8 mouse cellular contexts compared by ENCODE assay signal in the genomic region with DNA sequence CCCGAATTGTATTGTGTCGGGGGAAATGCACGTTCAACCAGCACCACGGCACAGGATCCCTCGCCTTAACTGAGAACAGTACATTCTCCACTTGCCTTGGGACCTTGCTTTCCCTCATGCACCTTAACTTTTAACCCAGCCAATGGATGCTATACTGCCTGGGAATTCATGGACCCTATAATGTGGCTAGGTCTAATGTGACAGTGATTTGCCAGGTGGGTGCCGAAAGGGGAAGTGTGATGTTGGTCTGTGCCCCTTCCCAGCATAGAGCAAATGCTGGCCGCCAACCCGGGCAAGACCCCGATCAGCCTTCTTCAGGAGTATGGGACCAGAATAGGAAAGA. TPM values are rescaled to one million over a fixed set of nuclear protein-coding genes. Genes with fewer than 3 reads are reported as not detected.
DNase-seq lines count a peak whose midpoint lies in the region; ATAC-seq and TF ChIP-seq lines count a peak whose summit lies in the region.

No protein-coding gene starts in this region.

- H3K9me3 ChIP-seq in hindbrain, embryonic 13.5 days: no peaks in the 10 kb centered on the region
- no peaks in the 10 kb centered on the region for H3K9me3 ChIP-seq in midbrain, embryonic 12.5 days

- peak overlapping the region; percentile 75 for H3K4me2 ChIP-seq in hindbrain, embryonic 13.5 days
- H3K4me2 ChIP-seq in midbrain, embryonic 12.5 days (replicated peaks): peak overlapping the region; percentile 92

- no peaks in the 10 kb centered on the region for H3K36me3 ChIP-seq in kidney, adult 2 months (ENCODE audit: control insufficient read depth, insufficient read depth, low read length)
- peaks cover 27% of the 10 kb centered on the region for H3K36me3 ChIP-seq in hindbrain, embryonic 13.5 days
- H3K36me3 ChIP-seq in midbrain, embryonic 12.5 days: peaks cover 29% of the 10 kb centered on the region

- peak overlapping the region; percentile 86 for H3K9ac ChIP-seq in hindbrain, embryonic 13.5 days
- H3K9ac ChIP-seq in midbrain, embryonic 12.5 days (replicated peaks): peak overlapping the region; percentile 75

- WGBS in kidney, adult 2 months: 8% methylated on average over 9 of the region's 9 CpGs
- 19% methylated on average over 9 of the region's 9 CpGs for WGBS in hindbrain, embryonic 13.5 days
- 25% methylated on average over 9 of the region's 9 CpGs for WGBS in midbrain, embryonic 12.5 days

- TF ChIP-seq POLR2A in kidney, adult 2 months (IDR thresholded peaks at IDR 0.05; ENCODE audit: low read depth, low read length): no peak
- TF ChIP-seq POLR2A in bone marrow macrophage, adult 2 months (IDR thresholded peaks at IDR 0.05; ENCODE audit: borderline replicate concordance, low read depth, low read length): no peak

- peak overlapping the region; percentile 99 for H3K27ac ChIP-seq in kidney, adult 2 months (ENCODE audit: insufficient read depth, low read depth, low read length)
- H3K27ac ChIP-seq in bone marrow macrophage, adult 2 months (ENCODE audit: insufficient read depth, low read depth, low read length): peak overlapping the region; percentile 71
- peak overlapping the region; percentile 99 for H3K27ac ChIP-seq in hindbrain, embryonic 13.5 days
- peak overlapping the region; percentile 97 for H3K27ac ChIP-seq in midbrain, embryonic 12.5 days (replicated peaks)

- H3K4me3 ChIP-seq in kidney, adult 2 months (ENCODE audit: insufficient read depth, low read depth, low read length): peak overlapping the region; percentile 77
- peak overlapping the region; percentile 93 for H3K4me3 ChIP-seq in bone marrow macrophage, adult 2 months (ENCODE audit: insufficient read depth, low read length)
- H3K4me3 ChIP-seq in hindbrain, embryonic 13.5 days: peak overlapping the region; percentile 71
- peak overlapping the region; percentile 71 for H3K4me3 ChIP-seq in midbrain, embryonic 12.5 days

- DNase-seq in kidney, adult 2 months: no peak
- no peak for DNase-seq in kidney, postnatal 10 days
- DNase-seq in retina, embryonic 14.5 days (ENCODE audit: low spot score): no peak
- no peak for DNase-seq in frontal cortex, adult 2 months (ENCODE audit: extremely low spot score in 1 of 2, low spot score in 1 of 2)
- DNase-seq in layer of hippocampus, adult 11-12 months (ENCODE audit: low spot score): no peak

- H3K4me1 ChIP-seq in kidney, adult 2 months (ENCODE audit: control insufficient read depth, insufficient read depth, low read length): peaks cover 3% of the 10 kb centered on the region; the same call in 1 of the 2 replicates
- peaks cover 19% of the 10 kb centered on the region for H3K4me1 ChIP-seq in bone marrow macrophage, adult 2 months (ENCODE audit: control insufficient read depth, insufficient read depth, low read length)
- peaks cover 44% of the 10 kb centered on the region for H3K4me1 ChIP-seq in hindbrain, embryonic 13.5 days (replicated peaks)
- peaks cover 35% of the 10 kb centered on the region for H3K4me1 ChIP-seq in midbrain, embryonic 12.5 days

- H3K27me3 ChIP-seq in kidney, adult 2 months (replicated peaks; ENCODE audit: control insufficient read depth, insufficient read depth, low read length): no peaks in the 10 kb centered on the region
- no peaks in the 10 kb centered on the region for H3K27me3 ChIP-seq in hindbrain, embryonic 13.5 days
- no peaks in the 10 kb centered on the region for H3K27me3 ChIP-seq in midbrain, embryonic 12.5 days

- TF ChIP-seq CTCF in kidney, adult 2 months (conservative IDR thresholded peaks at IDR 0.05; ENCODE audit: insufficient read depth, insufficient read length, low read depth, low read length): no peak
- TF ChIP-seq CTCF in bone marrow macrophage, adult 2 months (IDR thresholded peaks at IDR 0.05; ENCODE audit: low read depth, low read length): no peak

- ATAC-seq in hindbrain, embryonic 13.5 days (ENCODE audit: low FRiP score): peak; percentile 0; the same call in 1 of the 2 replicates
- ATAC-seq in midbrain, embryonic 12.5 days (ENCODE audit: low FRiP score, low read depth): no peak

RNA-seq across cellular contexts. Expression of gene Tarbp2, which starts 0.8 kb away (rescaled TPM):
- polyA plus RNA-seq in kidney, adult 2 months (2012; rRNA removed): 54.9 and 62.1 TPM in 2 replicates
- 24.9 and 33.9 TPM in 2 replicates for polyA plus RNA-seq in bone marrow macrophage, adult 2 months (2012; ENCODE audit: insufficient read depth, insufficient read length, missing spikeins)
- polyA plus RNA-seq in hindbrain, embryonic 13.5 days (2015; fragmentation: Nextera tagmentation; extraction: Ambion mirVana): 94.5 and 94.6 TPM in 2 replicates
- polyA plus RNA-seq in midbrain, embryonic 12.5 days (2016; fragmentation: Nextera tagmentation; extraction: Ambion mirVana): 106 and 107 TPM in 2 replicates
- polyA plus RNA-seq in frontal cortex, adult 2 months (2012; rRNA removed): 72.8 and 80.1 TPM in 2 replicates

RNA-seq across cellular contexts. Expression of gene Map3k12, which starts 2.0 kb away (rescaled TPM):
- 7.7 and 9.0 TPM in 2 replicates for polyA plus RNA-seq in kidney, adult 2 months (2012; rRNA removed)
- 17.4 and 17.5 TPM in 2 replicates for polyA plus RNA-seq in bone marrow macrophage, adult 2 months (2012; ENCODE audit: insufficient read depth, insufficient read length, missing spikeins)
- polyA plus RNA-seq in hindbrain, embryonic 13.5 days (2015; fragmentation: Nextera tagmentation; extraction: Ambion mirVana): 48.9 and 49.6 TPM in 2 replicates
- polyA plus RNA-seq in midbrain, embryonic 12.5 days (2016; fragmentation: Nextera tagmentation; extraction: Ambion mirVana): 46.1 and 50.6 TPM in 2 replicates
- 83.9 and 90.8 TPM in 2 replicates for polyA plus RNA-seq in frontal cortex, adult 2 months (2012; rRNA removed)

RNA-seq across cellular contexts. Expression of gene Npff, which starts 5.9 kb away (rescaled TPM):
- polyA plus RNA-seq in kidney, adult 2 months (2012; rRNA removed): 3.4 and 5.6 TPM in 2 replicates
- polyA plus RNA-seq in bone marrow macrophage, adult 2 months (2012; ENCODE audit: insufficient read depth, insufficient read length, missing spikeins): 7.3 and 9.1 TPM in 2 replicates
- polyA plus RNA-seq in hindbrain, embryonic 13.5 days (2015; fragmentation: Nextera tagmentation; extraction: Ambion mirVana): 6.1 and 7.1 TPM in 2 replicates
- polyA plus RNA-seq in midbrain, embryonic 12.5 days (2016; fragmentation: Nextera tagmentation; extraction: Ambion mirVana): 2.5 and 3.1 TPM in 2 replicates
- 5.2 and 6.7 TPM in 2 replicates for polyA plus RNA-seq in frontal cortex, adult 2 months (2012; rRNA removed)

RNA-seq across cellular contexts. Expression of gene Gm10337, which starts 15.3 kb away (rescaled TPM):
- not detected in 2 replicates for polyA plus RNA-seq in kidney, adult 2 months (2012; rRNA removed)
- polyA plus RNA-seq in bone marrow macrophage, adult 2 months (2012; ENCODE audit: insufficient read depth, insufficient read length, missing spikeins): not detected in 2 replicates
- 6.3 and 17.2 TPM in 2 replicates for polyA plus RNA-seq in hindbrain, embryonic 13.5 days (2015; fragmentation: Nextera tagmentation; extraction: Ambion mirVana)
- polyA plus RNA-seq in midbrain, embryonic 12.5 days (2016; fragmentation: Nextera tagmentation; extraction: Ambion mirVana): 4.6 and 9.6 TPM in 2 replicates
- not detected in 2 replicates for polyA plus RNA-seq in frontal cortex, adult 2 months (2012; rRNA removed)

RNA-seq across cellular contexts. Expression of gene Pcbp2, which starts 48.5 kb away (rescaled TPM):
- polyA plus RNA-seq in kidney, adult 2 months (2012; rRNA removed): 572 and 616 TPM in 2 replicates
- 724 and 763 TPM in 2 replicates for polyA plus RNA-seq in bone marrow macrophage, adult 2 months (2012; ENCODE audit: insufficient read depth, insufficient read length, missing spikeins)
- polyA plus RNA-seq in hindbrain, embryonic 13.5 days (2015; fragmentation: Nextera tagmentation; extraction: Ambion mirVana): 148 and 150 TPM in 2 replicates
- polyA plus RNA-seq in midbrain, embryonic 12.5 days (2016; fragmentation: Nextera tagmentation; extraction: Ambion mirVana): 168 and 186 TPM in 2 replicates
- 538 and 576 TPM in 2 replicates for polyA plus RNA-seq in frontal cortex, adult 2 months (2012; rRNA removed)
